Mouse (Mus musculus) midbrain, embryonic 11.5 days (tissue): ENCODE results near the gene Lrrc39. TPM values are rescaled to one million over a fixed set of nuclear protein-coding genes. Genes with fewer than 3 reads are reported as not detected.

Source experiments
- ATAC-seq: fragments of 200-750 bp; cut with Nextera tagmentation; 2 replicates; pipeline ENCODE4 v1.8.0; 2017; ENCODE audit warnings: moderate TSS enrichment, moderate library complexity; ENCODE audit not compliant: low FRiP score
- DNase-seq: peaks from one replicate; pipeline ENCODE4 v3.0.0; 2015; ENCODE audit warnings: low spot score; ENCODE audit errors: missing footprints
- H3K27ac ChIP-seq: fragments of 300-500 bp; sonication (generic); 2 replicates; pipeline ENCODE4 v1.5.1; 2014; ENCODE audit warnings: low read depth, low read length
- H3K27me3 ChIP-seq: fragments of 300-500 bp; sonication (generic); 2 replicates; pipeline ENCODE4 v1.6.1; 2014; ENCODE audit warnings: mild to moderate bottlenecking, low read length, moderate library complexity, mixed read lengths; ENCODE audit not compliant: control insufficient read depth, insufficient read depth
- H3K36me3 ChIP-seq: fragments of 300-500 bp; sonication (generic); 2 replicates; pipeline ENCODE4 v1.6.1; 2014; ENCODE audit warnings: mild to moderate bottlenecking, low read length, moderate library complexity, mixed read lengths; ENCODE audit not compliant: control insufficient read depth, insufficient read depth
- H3K4me1 ChIP-seq: fragments of 300-500 bp; sonication (generic); 2 replicates; pipeline ENCODE4 v1.6.1; 2014; ENCODE audit warnings: low read length; ENCODE audit not compliant: control insufficient read depth, insufficient read depth
- H3K4me2 ChIP-seq: fragments of 300-500 bp; sonication (generic); 2 replicates; pipeline ENCODE4 v1.6.1; 2014; ENCODE audit warnings: mild to moderate bottlenecking, moderate library complexity
- H3K4me3 ChIP-seq: fragments of 300-500 bp; sonication (generic); 2 replicates; pipeline ENCODE4 v1.5.1; 2014; ENCODE audit warnings: low read depth, low read length
- H3K9ac ChIP-seq: fragments of 300-500 bp; sonication (generic); 2 replicates; pipeline ENCODE4 v1.6.1; 2014; ENCODE audit warnings: low read length
- H3K9me3 ChIP-seq: fragments of 300-500 bp; sonication (generic); 2 replicates; pipeline ENCODE4 v1.6.1; 2016; ENCODE audit warnings: low read length; ENCODE audit not compliant: control insufficient read depth
- WGBS: fragments of 180-500 bp; shearing (Covaris S2); extraction: QIAGEN DNeasy Blood & Tissue Kit; methylation state at CpG from one replicate; pipeline ENCODE4 v1.1.7; 2014; 5-methylcytosine and 5-hydroxymethylcytosine counted together
- polyA plus RNA-seq: library from polyadenylated mRNA; unstranded; fragments of >200 nt; fragmentation: Nextera tagmentation; extraction: Ambion mirVana; gene quantifications from 2 replicates; pipeline ENCODE4 v1.2.1, GENCODE M21; 2014

Gene Lrrc39
- 0.88 and 0.97 TPM in 2 replicates for polyA plus RNA-seq

DNA sequence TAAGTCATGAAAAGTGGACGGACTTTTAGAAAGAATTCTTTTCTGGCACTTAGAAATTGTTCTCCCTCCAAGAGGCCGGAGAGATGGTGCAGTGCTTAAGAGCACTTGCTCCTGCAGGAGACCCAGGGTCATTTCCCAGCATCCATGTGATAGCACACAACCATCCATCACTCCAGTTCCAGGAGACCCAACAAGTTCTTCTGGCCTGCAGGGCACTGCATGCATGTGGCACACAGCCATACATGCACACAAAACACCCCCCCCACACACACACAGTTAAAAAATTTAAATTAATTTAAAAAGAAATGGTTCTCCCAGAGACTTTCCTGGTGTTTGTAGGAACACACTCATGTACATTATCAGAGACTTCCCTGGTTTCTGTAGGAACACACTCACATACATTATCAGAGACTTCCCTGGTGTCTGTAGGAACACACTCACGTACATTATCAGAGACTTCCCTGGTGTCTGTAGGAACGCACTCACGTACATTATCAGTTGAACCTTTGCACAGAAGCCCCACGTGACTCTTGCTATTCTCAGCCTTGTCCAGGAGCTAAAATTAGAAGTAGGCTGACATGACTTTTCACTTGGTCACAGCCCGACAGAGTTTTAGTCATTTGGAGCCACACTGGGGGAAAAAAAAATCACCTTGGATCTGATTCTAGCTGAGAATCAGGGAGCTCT, at the start of gene Lrrc39:
Gene Lrrc39 (plus strand): TSS at position 566 of the 687 bp plus-strand sequence.
- Histone ChIP-seq H3K4me2 (no peak within 1 kb of the TSS), H3K9ac (no peak within 1 kb of the TSS), H3K4me3 (no peak within 1 kb of the TSS), H3K4me1 (no peaks in the 10 kb centered on the region), H3K27ac (no peak within 1 kb of the TSS), H3K27me3 (no peaks in the 10 kb centered on the region), H3K9me3 (no peaks in the 10 kb centered on the region), H3K36me3 (no peaks in the 10 kb centered on the region)
- no peak for DNase-seq
- WGBS = 87% methylated on average over 7 of the region's 7 CpGs
- no peak for ATAC-seq

DNA sequence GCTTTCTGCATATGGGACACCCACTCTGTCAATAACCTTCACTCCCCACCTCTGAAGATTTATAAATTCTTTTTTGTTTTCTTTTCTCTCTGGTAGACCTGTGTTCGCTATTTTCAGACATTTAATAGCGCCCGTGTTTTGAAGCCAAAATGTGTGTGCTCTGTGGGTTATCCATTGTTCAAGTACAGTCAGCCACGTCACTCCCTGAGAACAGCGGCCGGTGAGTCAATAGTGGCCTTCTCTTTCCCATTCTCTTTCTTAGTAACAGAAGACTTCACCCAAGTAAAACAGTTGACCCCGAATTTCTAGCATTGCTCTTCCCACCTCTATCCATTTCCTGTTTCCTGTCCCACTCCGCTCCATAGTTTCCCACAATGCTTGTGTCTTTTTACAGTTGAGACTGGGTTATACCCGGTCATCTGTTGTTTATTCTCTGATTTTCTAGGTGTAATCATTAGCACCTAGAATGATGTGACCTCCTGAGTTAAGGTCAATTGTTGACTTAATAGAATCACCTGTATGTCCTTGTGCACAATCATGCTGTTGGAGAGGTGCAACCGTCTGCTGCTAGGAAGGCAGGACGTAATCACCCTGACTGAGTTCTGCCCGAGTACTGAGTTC, 42.5 kb upstream of the Lrrc39 start:
- DNase-seq (no peak), ATAC-seq (no peak)
- H3K27ac ChIP-seq = no peak overlapping the region
- no peak overlapping the region for H3K9ac ChIP-seq
- H3K36me3 ChIP-seq = no peaks in the 10 kb centered on the region
- H3K9me3 ChIP-seq = no peaks in the 10 kb centered on the region
- H3K4me1 ChIP-seq = no peaks in the 10 kb centered on the region
- 82% methylated on average over 12 of the region's 12 CpGs for WGBS
- H3K27me3 ChIP-seq = no peaks in the 10 kb centered on the region
- H3K4me3 ChIP-seq = no peak overlapping the region
- no peak overlapping the region for H3K4me2 ChIP-seq

DNA sequence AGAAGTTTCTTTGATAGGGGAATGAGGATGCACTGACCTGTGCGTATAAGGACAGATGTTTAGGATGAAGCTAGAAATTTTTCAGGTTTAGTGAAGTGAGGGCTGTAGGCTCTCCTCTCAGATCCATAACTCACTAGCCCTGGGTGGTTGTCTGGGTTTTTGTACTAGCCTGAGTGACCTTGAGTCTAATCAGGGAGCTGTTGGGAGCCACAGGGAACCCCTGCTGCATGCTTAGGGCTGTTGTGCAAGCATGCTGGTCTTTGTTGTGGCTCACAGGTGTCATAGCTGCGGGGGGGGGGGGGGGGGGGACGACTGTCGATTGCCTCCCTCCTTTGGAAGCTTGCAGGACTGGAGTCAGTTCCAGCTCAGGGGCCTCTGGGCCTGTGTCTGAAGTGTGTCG, 33.0 kb upstream of the Lrrc39 start:
- 68% methylated on average over 4 of the region's 5 CpGs for WGBS
- DNase-seq = no peak
- H3K4me3 ChIP-seq = no peak overlapping the region
- no peaks in the 10 kb centered on the region for H3K4me1 ChIP-seq
- ATAC-seq = no peak
- H3K36me3 ChIP-seq = peaks cover under 1% of the 10 kb centered on the region; the same call in 1 of the 2 replicates
- no peak overlapping the region for H3K27ac ChIP-seq
- H3K9me3 ChIP-seq = no peaks in the 10 kb centered on the region
- H3K9ac ChIP-seq = no peak overlapping the region
- no peaks in the 10 kb centered on the region for H3K27me3 ChIP-seq
- no peak overlapping the region for H3K4me2 ChIP-seq

DNA sequence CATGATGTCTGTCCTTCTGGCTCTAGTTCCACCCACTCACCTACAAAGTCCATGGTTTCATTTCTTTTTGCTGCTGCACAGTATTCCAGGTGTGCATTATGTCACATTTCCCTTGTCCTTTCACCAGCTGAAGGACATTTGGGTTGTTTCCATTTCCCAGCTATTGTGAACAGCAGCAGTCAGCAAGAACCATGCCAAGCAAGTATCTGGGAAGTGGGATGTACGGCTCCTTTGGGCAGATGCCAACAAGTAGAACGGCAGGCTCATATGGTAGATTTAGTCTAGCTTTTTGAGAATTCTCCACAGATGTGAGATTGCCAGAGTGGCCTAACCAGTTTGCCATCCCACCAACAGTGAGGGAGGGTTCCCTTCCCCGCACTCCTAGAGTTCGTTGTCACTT, 31.9 kb upstream of the Lrrc39 start:
- no peak for ATAC-seq
- 94% methylated on average over 4 of the region's 4 CpGs for WGBS

DNA sequence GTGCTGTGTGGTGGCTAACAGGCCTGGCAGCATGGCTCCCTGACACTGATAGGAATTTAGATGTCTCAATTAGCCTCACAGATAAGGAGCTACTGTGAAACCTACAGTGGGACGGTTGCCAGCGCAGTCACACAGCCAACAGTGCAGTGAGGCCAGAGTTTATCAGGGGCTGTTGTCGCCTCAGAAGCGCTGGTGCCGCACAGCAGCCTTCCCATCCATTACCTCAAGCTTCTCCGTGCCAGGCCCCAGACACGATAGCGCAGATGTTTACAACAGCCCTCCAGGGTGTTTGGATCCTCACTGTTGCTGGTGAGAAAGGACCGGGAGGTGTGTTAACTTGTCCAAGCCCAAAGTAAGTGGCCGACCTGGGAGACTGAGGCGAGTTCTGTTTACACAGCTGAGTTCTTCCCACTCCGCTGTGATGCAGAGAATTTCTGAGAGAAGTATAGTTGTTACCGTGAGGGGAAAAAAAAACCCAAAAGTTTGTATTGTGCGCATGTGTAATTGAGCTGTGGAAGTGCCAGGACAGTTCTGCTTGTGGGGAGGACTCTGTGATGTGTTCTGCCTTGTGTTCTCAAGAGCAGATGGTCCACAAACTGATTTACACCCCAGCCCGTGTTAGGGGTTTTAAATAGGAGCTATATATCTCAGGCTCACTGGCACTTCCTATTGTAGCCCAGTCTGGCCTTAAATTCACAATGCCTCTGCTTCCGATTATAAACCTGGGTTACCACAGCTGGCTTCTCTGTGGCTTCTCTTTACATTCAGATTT, 26.2 kb upstream of the Lrrc39 start:
- no peak for ATAC-seq
- Histone ChIP-seq H3K36me3 (peaks cover 8% of the 10 kb centered on the region), H3K9ac (no peak overlapping the region), H3K4me2 (no peak overlapping the region), H3K27me3 (no peaks in the 10 kb centered on the region), H3K4me3 (no peak overlapping the region), H3K9me3 (no peaks in the 10 kb centered on the region), H3K27ac (no peak overlapping the region), H3K4me1 (no peaks in the 10 kb centered on the region)
- DNase-seq = no peak
- 66% methylated on average over 16 of the region's 16 CpGs for WGBS

More for the DNA sequence above, 31.9 kb upstream of the Lrrc39 start:
- no peaks in the 10 kb centered on the region for H3K4me1 ChIP-seq
- H3K27ac ChIP-seq = no peak overlapping the region
- no peak for DNase-seq
- H3K27me3 ChIP-seq = no peaks in the 10 kb centered on the region
- no peaks in the 10 kb centered on the region for H3K9me3 ChIP-seq
- H3K36me3 ChIP-seq = peaks cover 4% of the 10 kb centered on the region
- H3K4me3 ChIP-seq = no peak overlapping the region
- no peak overlapping the region for H3K9ac ChIP-seq
- no peak overlapping the region for H3K4me2 ChIP-seq

DNA sequence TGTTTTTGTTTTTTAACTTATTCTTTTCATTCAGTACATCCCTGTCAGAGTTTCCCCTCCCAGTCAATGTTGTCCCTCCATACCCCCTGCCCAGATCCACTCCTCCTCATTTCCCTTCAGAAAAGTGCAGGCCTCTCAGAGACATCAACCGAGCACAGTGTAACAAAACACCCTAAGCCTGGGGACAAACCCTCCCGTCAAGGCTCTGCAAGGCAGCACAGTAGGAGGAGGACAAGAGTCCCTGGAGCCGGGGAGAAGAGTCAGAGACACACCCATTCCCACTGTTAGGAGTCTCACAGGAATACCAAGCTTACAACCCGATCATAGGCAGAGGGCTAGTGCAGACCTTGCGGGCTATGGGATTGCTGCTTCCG, 25.6 kb upstream of the Lrrc39 start:
- WGBS = 43% methylated on average over 6 of the region's 6 CpGs
- Histone ChIP-seq H3K4me1 (no peaks in the 10 kb centered on the region), H3K36me3 (peaks cover 8% of the 10 kb centered on the region), H3K27me3 (no peaks in the 10 kb centered on the region), H3K9ac (no peak overlapping the region), H3K4me2 (no peak overlapping the region), H3K9me3 (no peaks in the 10 kb centered on the region), H3K4me3 (no peak overlapping the region), H3K27ac (no peak overlapping the region)
- no peak for DNase-seq
- ATAC-seq = no peak

DNA sequence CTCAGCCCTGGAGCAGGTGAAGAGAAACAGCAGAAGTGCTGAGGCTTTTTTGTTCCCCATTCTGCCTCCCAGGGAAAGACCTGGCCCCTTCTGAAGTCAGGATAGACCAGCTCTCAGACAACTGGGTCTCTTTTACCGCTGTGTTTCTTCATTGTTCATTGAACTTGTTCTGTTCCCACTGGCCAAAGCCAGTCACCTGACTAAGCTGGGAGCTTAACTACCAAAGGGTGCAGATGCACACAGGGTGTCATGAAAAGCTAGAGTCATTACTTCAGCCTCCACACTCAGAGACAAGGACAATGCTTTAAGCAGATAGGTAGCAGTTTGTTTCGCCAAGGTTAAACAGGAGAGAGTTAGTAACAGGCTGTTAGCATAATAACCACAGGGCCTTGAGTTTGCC, 20.7 kb upstream of the Lrrc39 start:
- peaks cover 4% of the 10 kb centered on the region; the same call in 1 of the 2 replicates for H3K36me3 ChIP-seq

DNA sequence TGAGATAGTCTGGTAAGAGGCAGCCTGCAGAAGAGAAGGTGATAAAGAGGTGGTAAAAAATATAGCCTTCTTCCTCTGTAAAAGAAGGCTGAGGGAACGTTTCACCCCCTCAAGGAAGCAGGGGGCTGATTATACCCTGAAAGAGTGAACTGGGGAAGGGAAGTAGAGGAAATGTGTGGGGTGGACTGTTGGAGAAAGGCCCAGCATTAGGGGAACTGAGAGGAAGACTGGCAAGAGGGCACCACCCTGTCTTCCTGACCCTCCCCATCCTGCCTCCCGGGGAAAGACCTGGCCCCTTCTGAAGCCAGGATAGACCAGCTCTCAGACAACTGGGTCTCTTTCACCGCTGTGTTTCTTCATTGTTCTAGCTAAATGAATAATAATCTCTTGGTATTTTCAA, 20.2 kb upstream of the Lrrc39 start:
- Histone ChIP-seq H3K9me3 (no peaks in the 10 kb centered on the region), H3K27ac (no peak overlapping the region), H3K4me3 (no peak overlapping the region), H3K36me3 (peaks cover 4% of the 10 kb centered on the region; the same call in 1 of the 2 replicates), H3K4me1 (no peaks in the 10 kb centered on the region), H3K27me3 (no peaks in the 10 kb centered on the region), H3K4me2 (no peak overlapping the region), H3K9ac (no peak overlapping the region)
- WGBS = 93% methylated on average over 3 of the region's 3 CpGs
- ATAC-seq (no peak), DNase-seq (no peak)

More for the DNA sequence above, 20.7 kb upstream of the Lrrc39 start:
- DNase-seq (no peak), ATAC-seq (no peak)
- Histone ChIP-seq H3K27me3 (no peaks in the 10 kb centered on the region), H3K4me2 (no peak overlapping the region), H3K9ac (no peak overlapping the region), H3K27ac (no peak overlapping the region), H3K9me3 (no peaks in the 10 kb centered on the region), H3K4me3 (no peak overlapping the region), H3K4me1 (no peaks in the 10 kb centered on the region)
- 86% methylated on average over 2 of the region's 2 CpGs for WGBS

DNA sequence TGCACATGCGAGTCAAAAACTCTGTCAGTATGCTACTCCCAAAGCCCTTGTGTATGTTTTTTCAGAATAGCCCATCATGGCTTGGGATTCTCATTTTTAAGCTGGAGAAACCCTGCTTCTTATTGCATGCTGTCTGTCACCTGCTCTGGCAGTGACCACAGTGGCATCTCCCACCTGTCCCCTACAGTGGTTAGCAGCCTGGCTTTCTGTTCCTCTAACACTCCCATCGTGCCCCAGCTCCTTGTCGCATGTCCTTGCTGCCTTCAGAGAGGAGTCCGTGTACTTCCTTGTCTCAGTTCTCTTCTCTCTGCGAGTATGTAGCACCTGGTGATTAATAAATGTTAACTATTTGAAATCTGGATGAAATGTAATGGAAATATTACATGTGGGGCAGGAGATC, 15.3 kb upstream of the Lrrc39 start:
- ATAC-seq = no peak
- Histone ChIP-seq H3K4me2 (no peak overlapping the region), H3K27me3 (no peaks in the 10 kb centered on the region), H3K9me3 (no peaks in the 10 kb centered on the region), H3K4me1 (no peaks in the 10 kb centered on the region), H3K36me3 (peaks cover 4% of the 10 kb centered on the region; the same call in 1 of the 2 replicates), H3K4me3 (no peak overlapping the region), H3K9ac (no peak overlapping the region), H3K27ac (no peak overlapping the region)
- 91% methylated on average over 5 of the region's 5 CpGs for WGBS
- no peak for DNase-seq
